Mouse (Mus musculus) thymus, adult 18-20 months (tissue): ENCODE data around the gene Cabcoco1.

Experiments used
- DNase-seq, 2 experiments: peaks; one replicate each; pipeline ENCODE4 v3.0.0; 2022; ENCODE audit warnings: mixed read lengths in 2 of 2

The Cabcoco1 gene

GRCm38 (mm10) chr10:68434045-68434639, 107.6 kb downstream of the Cabcoco1 start:
- DNase-seq, result no peak

GRCm38 (mm10) chr10:68431346-68431745, 110.3 kb downstream of the Cabcoco1 start:
- DNase-seq, result no peak

- no peak for DNase-seq
Observed at GRCm38 (mm10) chr10:68430929-68431328, 110.8 kb downstream of the Cabcoco1 start.

GRCm38 (mm10) chr10:68420393-68420920, 121.2 kb downstream of the Cabcoco1 start:
- no peak for DNase-seq

GRCm38 (mm10) chr10:68419893-68420292, 121.8 kb downstream of the Cabcoco1 start:
- DNase-seq, result no peak

GRCm38 (mm10) chr10:68417074-68417790, 124.5 kb downstream of the Cabcoco1 start:
- no peak for DNase-seq

- no peak for DNase-seq
Observed at GRCm38 (mm10) chr10:68405936-68406335, 135.8 kb downstream of the Cabcoco1 start.

- no peak for DNase-seq
Observed at GRCm38 (mm10) chr10:68396786-68397185, 144.9 kb downstream of the Cabcoco1 start.

- DNase-seq, result no peak
Observed at GRCm38 (mm10) chr10:68396083-68396482, 145.6 kb downstream of the Cabcoco1 start.

- DNase-seq, result no peak
Observed at GRCm38 (mm10) chr10:68391640-68392039, 150.1 kb downstream of the Cabcoco1 start.

- DNase-seq, result no peak
Observed at GRCm38 (mm10) chr10:68388802-68389201, 152.9 kb downstream of the Cabcoco1 start.

GRCm38 (mm10) chr10:68388138-68388537, 153.6 kb downstream of the Cabcoco1 start:
- DNase-seq, result no peak
